Mouse (Mus musculus) myocyte (in vitro differentiated cells): ENCODE results near the gene Tmem107.

Experiments used
- POLR2A ChIP-seq: IDR thresholded peaks from one replicate; pipeline ENCODE4 v1.6.1; 2011; ENCODE audit warnings: low read depth, mild to moderate bottlenecking, control low read depth, moderate library complexity; ENCODE audit not compliant: insufficient read length
- REST ChIP-seq: IDR thresholded peaks from one replicate; pipeline ENCODE4 v1.6.1; 2011; ENCODE audit warnings: mild to moderate bottlenecking, control low read depth, moderate library complexity; ENCODE audit not compliant: insufficient read depth, insufficient read length
- TCF12 ChIP-seq: IDR thresholded peaks from one replicate; pipeline ENCODE4 v1.6.1; 2011; ENCODE audit warnings: mild to moderate bottlenecking, control low read depth; ENCODE audit not compliant: poor library complexity, insufficient read depth, severe bottlenecking
- USF1 ChIP-seq: IDR thresholded peaks from one replicate; pipeline ENCODE4 v1.6.1; 2011; ENCODE audit warnings: low read depth, mild to moderate bottlenecking, control low read depth, moderate library complexity

DNA sequence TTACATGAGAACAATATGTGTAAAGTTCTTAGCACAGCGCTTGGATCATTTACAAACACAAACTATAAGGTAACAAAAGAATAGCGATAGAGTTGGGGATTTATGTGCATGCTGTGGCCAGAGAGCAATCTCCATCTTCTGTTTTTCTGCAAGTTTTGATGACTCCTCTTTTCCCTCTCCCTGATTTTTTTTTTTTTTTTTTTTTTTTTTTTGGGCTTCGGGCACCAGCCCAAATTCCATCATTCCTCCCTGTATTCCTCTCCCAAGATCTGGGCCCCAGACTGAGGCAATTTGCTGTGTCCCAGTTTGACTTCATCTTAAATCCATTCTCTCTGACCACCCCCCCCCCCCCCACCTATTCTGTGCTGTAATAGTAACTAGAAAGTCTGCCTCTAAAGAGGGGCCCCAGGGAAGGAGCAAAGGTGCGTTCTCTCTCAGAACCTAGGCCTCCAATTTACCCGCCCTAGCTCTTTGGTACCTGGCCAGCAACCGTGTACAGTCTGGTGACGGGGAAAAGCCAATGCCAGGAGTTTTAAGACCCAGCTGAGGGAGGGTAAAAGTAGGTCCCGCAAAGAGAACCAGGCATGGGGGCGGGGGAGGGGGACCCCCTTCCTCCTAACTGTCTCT is 25.9 kb downstream of the Tmem107 start:
- TF ChIP-seq REST: no peak
- TF ChIP-seq USF1: no peak
- no peak for TF ChIP-seq POLR2A
- no peak for TF ChIP-seq TCF12
